Mouse (Mus musculus) E14TG2a.4 (cell line): ENCODE data around the gene Ndufb4.
A peak's percentile ranks its signal among the peaks of the same experiment; 100 is the strongest.
"Not testable (repeated sequence)": the region's sequence is repeated elsewhere in the genome, so short reads cannot be mapped to it uniquely, and the experiment has no call there.

Source experiments
- H3K27me3 ChIP-seq: 2 replicates; pipeline ENCODE4 v1.6.1; 2014; ENCODE audit warnings: low read length, control low read depth; ENCODE audit not compliant: insufficient read depth
- H3K36me3 ChIP-seq: 2 replicates; pipeline ENCODE4 v1.6.1; 2014; ENCODE audit warnings: low read length, control low read depth; ENCODE audit not compliant: insufficient read depth
- H3K4me1 ChIP-seq: replicated peaks from 2 replicates; pipeline ENCODE4 v1.6.1; 2014; ENCODE audit warnings: low read depth, low read length, control low read depth
- H3K4me3 ChIP-seq: replicated peaks from 2 replicates; pipeline ENCODE4 v1.5.1; 2014; ENCODE audit warnings: mild to moderate bottlenecking, low read length
- H3K9me3 ChIP-seq: 2 replicates; pipeline ENCODE4 v1.6.1; 2014; ENCODE audit warnings: low read length, control low read depth
- CTCF ChIP-seq: conservative IDR thresholded peaks from 2 replicates; pipeline ENCODE4 v1.5.1; 2014; ENCODE audit warnings: low read length
- NANOG ChIP-seq: IDR thresholded peaks from 2 replicates; pipeline ENCODE4 v1.6.1; 2014; ENCODE audit warnings: borderline replicate concordance, low read length, mixed read lengths
- POU5F1 ChIP-seq: IDR thresholded peaks from 2 replicates; pipeline ENCODE4 v1.6.1; 2014; ENCODE audit warnings: low read length, borderline replicate concordance

Ndufb4 gene

DNA sequence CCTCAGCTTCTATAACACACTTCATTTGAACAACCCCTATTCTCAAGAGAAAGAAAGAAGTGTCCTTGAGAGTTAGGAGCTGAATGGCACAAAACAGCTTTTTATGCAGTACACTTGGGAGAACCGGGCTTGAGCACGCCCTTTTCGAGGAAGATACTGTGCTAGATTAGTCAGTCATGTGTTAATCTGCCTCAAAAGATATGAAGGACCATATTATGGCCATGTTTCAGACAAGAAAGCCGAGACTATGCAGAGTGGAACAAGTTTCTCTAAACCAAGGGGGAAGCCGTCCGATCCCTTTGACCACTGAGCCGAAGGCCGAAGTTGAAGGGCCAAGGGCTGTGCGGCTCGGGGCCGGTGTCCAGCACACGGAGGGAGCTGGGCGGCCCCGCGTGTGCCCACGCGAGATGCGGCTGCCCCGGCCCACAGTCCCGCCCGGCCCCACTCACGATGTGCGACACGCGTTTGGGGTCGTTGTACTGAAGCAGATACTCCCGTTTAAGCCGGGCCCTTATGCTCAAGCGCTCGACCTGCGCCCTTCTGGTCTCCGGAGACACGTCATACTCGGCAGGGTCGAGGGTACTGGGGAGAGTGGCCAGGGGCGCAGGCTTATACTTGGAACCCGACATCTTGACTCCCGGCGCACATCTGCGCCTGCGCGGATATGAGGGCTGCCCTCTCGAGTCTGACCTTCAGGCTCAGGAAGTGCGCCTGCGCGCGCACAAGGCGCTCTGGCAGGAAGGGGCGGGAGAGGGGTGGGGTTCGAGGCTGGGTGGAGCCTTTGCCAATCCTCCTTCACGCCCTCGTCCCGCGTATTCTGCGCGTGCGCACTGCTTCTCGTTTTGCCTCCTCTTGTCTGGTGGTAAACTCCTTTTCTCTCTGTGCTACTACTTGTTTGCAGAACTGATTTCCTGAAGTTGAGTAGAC, at the start of gene Ndufb4:
TSS of gene Ndufb4 (minus strand) at position 723 of the 927 bp plus-strand sequence.
- Histone ChIP-seq H3K9me3 (no peaks in the 10 kb centered on the region), H3K4me1 (peaks cover 69% of the 10 kb centered on the region), H3K36me3 (peaks cover 9% of the 10 kb centered on the region; the same call in 1 of the 2 replicates), H3K4me3 (peak within 1 kb of the TSS; percentile 95), H3K27me3 (no peaks in the 10 kb centered on the region)
- no peak for TF ChIP-seq CTCF
- no peak for TF ChIP-seq NANOG
- TF ChIP-seq POU5F1: no peak

DNA sequence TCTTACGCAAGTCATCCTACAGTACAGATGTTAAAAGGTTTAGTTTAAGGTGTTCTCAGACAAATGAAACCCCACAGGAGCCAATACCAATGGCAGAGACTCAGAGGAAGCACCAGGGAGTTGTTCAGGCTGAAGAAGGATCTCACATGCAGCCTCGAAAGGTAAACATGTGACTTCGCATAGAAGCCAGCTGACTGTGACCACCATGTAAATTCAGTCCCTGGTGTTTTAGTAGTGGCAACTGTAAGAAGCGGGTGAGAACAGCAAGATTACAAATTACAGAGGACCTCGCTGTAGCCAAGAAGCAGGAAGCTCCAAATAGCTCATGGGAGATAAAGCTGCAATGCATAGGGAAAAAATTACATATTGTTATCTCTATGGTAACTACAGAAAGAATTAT, 49.6 kb upstream of the Ndufb4 start:
- TF ChIP-seq NANOG (no peak), POU5F1 (no peak), CTCF (no peak)
- no peak overlapping the region for H3K4me3 ChIP-seq
- no peaks in the 10 kb centered on the region for H3K27me3 ChIP-seq
- H3K4me1 ChIP-seq: no peaks in the 10 kb centered on the region
- H3K9me3 ChIP-seq: peaks cover 8% of the 10 kb centered on the region
- no peaks in the 10 kb centered on the region for H3K36me3 ChIP-seq

- not testable (repeated sequence) for H3K4me1 ChIP-seq, H3K9me3 ChIP-seq, H3K4me3 ChIP-seq, H3K27me3 ChIP-seq, H3K36me3 ChIP-seq
Observed at GRCm38 (mm10) chr16:37700071-37700470, 45.8 kb upstream of the Ndufb4 start.

GRCm38 (mm10) chr16:37698767-37699166, 44.5 kb upstream of the Ndufb4 start:
- TF ChIP-seq NANOG (no peak), CTCF (peak; percentile 26)
- H3K36me3 ChIP-seq: no peaks in the 10 kb centered on the region
- no peaks in the 10 kb centered on the region for H3K4me1 ChIP-seq
- H3K9me3 ChIP-seq: peaks cover 10% of the 10 kb centered on the region
- H3K27me3 ChIP-seq: no peaks in the 10 kb centered on the region
- no peak overlapping the region for H3K4me3 ChIP-seq

DNA sequence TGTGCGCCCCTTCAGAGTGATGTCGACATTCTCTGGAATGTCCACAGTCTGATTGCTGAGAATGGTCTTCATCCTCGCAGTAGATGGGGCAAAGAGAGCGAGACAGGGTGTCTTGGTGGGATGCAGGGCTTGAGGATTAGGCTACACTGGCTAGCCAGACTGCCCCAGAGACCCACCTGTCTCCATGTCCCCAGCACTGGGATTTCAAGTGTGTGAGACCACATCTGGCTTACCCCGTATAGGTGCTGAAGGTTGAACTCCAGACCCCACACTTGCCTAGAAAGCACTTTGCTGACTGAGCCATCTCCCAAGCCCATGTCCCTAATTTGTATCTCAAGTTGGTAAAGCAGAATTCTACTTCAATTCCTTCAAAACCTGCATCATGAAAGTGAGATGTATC, 43.0 kb upstream of the Ndufb4 start:
- Histone ChIP-seq H3K4me1 (no peaks in the 10 kb centered on the region), H3K4me3 (no peak overlapping the region), H3K27me3 (peaks cover 4% of the 10 kb centered on the region; the same call in 1 of the 2 replicates), H3K36me3 (no peaks in the 10 kb centered on the region), H3K9me3 (peaks cover 10% of the 10 kb centered on the region)
- TF ChIP-seq CTCF (no peak), NANOG (no peak), POU5F1 (no peak)

DNA sequence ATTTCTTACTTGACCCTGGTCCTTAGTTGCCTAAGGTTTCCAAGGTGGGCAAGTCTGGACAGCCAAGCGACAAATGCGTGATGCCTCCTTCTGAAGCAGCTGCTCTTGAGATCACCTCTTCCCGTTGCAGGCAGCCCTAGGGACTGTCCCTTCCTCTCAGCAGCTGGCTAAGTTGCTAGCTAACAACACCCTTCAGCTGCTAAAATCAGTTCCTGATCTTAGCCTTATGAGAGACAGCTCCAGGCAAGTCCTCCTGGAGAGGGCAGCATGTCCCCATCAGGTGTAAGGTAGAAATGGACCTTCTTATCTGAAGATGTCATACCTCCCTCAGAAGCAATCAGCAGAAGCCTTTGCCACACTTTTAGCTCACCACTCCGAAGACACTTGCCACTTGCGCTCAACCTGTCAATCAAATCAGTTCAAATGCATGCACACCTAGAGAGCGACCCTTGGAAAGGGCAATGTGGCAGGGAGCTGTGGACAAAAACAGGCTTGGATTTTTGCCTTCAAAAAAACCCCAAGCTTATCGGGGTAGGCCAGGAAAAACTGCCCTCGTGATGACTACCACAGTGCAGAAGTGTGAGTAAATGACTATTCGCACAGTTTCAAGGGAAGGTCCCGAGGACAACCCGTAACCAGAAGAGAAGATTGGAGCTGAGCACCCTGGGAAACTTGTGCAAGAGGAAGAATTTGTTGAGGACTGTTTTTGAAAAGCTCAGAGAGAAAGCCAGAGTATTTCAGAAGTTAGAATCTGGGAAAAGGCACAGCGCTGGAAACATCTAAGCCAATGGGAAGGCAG, 36.9 kb upstream of the Ndufb4 start:
- Histone ChIP-seq H3K27me3 (peaks cover 25% of the 10 kb centered on the region), H3K4me1 (peaks cover 48% of the 10 kb centered on the region), H3K4me3 (no peak overlapping the region), H3K9me3 (no peaks in the 10 kb centered on the region), H3K36me3 (no peaks in the 10 kb centered on the region)
- TF ChIP-seq NANOG (no peak), CTCF (no peak), POU5F1 (no peak)

DNA sequence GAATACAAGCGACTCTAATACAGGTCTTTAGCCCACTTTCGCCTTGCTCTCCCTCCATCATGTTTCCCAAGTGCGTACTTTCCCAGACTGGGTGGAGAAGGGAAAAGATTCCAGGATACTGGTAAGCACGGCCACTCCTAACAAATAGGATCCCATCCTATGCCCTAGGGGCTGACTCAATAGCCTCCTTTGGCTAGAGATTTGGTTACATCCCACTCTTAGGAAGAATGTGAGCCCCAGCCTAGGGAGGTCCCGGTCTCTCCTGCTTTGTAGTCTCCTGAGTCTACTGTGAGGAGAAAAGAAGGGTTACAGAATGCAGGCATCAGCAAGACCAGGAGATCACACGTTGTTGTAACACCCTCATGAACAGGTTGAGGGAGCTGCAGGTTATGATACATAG, 36.2 kb upstream of the Ndufb4 start:
- TF ChIP-seq POU5F1: no peak
- TF ChIP-seq NANOG: no peak
- no peak for TF ChIP-seq CTCF

DNA sequence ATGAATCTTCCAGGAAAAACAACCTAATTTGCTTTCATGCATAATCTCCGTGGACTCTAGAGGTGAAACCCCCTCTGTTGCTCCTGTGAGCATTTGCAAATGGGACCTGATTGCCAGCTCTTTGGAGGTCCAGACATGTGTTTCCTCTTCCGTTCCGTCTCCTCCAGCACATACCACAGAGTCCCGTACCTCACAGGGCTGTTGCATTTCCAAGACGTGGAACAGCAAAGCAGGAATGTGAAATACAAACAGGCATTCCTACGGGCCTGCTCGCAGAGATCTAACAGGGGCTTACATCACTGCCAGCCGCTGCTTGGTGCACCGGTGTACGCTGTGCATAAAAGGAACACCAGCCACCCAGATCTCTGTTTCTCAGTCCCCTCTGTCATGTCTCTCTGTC, 35.7 kb upstream of the Ndufb4 start:
- TF ChIP-seq POU5F1 (no peak), NANOG (no peak), CTCF (no peak)
- Histone ChIP-seq H3K4me1 (peaks cover 60% of the 10 kb centered on the region), H3K36me3 (no peaks in the 10 kb centered on the region), H3K9me3 (no peaks in the 10 kb centered on the region), H3K4me3 (no peak overlapping the region), H3K27me3 (peaks cover 34% of the 10 kb centered on the region)

More for the DNA sequence above, 36.2 kb upstream of the Ndufb4 start:
- H3K27me3 ChIP-seq: peaks cover 31% of the 10 kb centered on the region
- H3K4me3 ChIP-seq: no peak overlapping the region
- no peaks in the 10 kb centered on the region for H3K36me3 ChIP-seq
- H3K4me1 ChIP-seq: peaks cover 55% of the 10 kb centered on the region
- H3K9me3 ChIP-seq: no peaks in the 10 kb centered on the region
